Mouse (Mus musculus) CD4-positive naive resting alpha-beta T cell, adult 76 days (primary cell): ENCODE data around the gene Olfr134. TPM values are rescaled to one million over a fixed set of nuclear protein-coding genes. Genes with fewer than 3 reads are reported as not detected.

ENCODE experiments used
- total RNA-seq: library from RNA; stranded (reverse); gene quantifications from one replicate; pipeline ENCODE4 v1.2.4, GENCODE M21; 2023

The Olfr134 gene
- total RNA-seq = not detected

DNA sequence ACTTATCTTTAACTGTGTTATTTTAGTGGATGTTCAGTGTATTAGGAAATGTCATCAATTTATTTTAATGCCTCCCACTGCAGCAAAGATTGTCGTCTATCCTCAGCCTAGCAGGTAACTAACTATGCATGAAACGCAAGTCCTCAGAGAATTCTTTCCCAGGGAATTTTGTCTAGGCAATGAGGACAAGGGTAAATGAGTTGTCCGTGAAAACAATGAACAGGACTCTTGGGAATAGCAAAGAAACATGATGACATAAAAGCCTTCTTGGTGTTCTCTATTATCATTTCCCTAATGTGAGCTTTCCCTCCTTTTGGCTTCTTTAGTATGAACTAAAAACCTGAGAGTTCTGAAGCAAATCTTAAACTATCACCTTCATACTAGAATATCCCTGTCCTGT lies at the start of gene Olfr134:
Olfr134 (plus strand) TSS at position 301 of the 400 bp plus-strand sequence.

DNA sequence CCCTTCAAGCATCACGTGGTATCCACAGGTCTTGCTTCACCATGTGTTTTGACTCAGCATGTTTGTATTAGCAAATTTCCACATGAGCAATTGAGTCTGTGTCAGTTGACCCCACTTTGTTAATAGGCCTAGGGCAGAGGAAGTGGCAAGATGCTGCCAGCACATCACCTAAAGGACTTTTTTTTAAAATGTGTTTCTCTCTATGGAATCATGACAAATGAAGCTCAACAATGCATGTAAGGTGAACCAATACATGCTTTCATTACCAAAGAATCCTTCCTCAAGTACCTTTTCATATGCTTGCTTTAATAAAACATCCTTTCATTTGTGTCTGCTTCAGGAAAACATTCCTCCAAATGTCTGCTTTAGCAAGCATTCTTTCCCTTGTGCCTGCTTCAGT lies 36.8 kb upstream of the Olfr134 start, which contains the start of gene Olfr132:
Olfr132 (minus strand) TSS at position 101 of the 400 bp plus-strand sequence.

GRCm38 (mm10) chr17:38144981-38145380 lies 26.2 kb upstream of the Olfr134 start, which contains the start of gene Olfr133:
Gene Olfr133 (plus strand): TSS chr17:38145281.

DNA sequence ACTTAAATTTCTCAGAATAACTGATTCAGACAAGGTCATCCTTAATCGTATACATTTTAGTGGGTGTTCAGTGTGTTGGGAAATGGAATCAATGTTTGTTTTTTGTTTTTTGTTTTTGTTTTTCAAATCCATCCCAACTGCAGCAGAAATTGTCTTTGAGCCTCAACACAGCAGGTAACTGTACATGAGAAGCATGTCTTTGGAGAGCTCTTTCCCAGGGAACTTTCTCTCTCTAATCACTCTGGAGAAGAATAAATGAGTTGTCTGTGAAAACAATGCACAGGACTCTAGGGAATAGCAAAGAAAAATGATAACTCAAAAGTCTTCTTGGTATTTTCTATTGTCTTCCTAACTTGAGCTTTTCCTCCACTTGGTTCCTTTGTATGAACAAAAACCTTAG lies 32.8 kb downstream of the Olfr134 start, which contains the start of gene Olfr135:
Olfr135 (plus strand) TSS at position 301 of the 400 bp plus-strand sequence.

Other genes with a start within 250 kb of the Olfr134 start
- gene Olfr761, start 218.3 kb upstream of the Olfr134 start, total RNA-seq = not detected
- not detected for gene Olfr129, start 111.3 kb upstream of the Olfr134 start, total RNA-seq
- gene Olfr130, start 107.5 kb upstream of the Olfr134 start, total RNA-seq = not detected
- gene Olfr131, start 82.7 kb upstream of the Olfr134 start, total RNA-seq = not detected
- not detected for gene Olfr132, start 36.9 kb upstream of the Olfr134 start, total RNA-seq
- gene Olfr133, start 26.1 kb upstream of the Olfr134 start, total RNA-seq = not detected
- not detected for gene Olfr135, start 32.9 kb downstream of the Olfr134 start, total RNA-seq
- not detected for gene Olfr138, start 89.6 kb downstream of the Olfr134 start, total RNA-seq
- not detected for gene Olfr137, start 136.2 kb downstream of the Olfr134 start, total RNA-seq
- not detected for gene Olfr136, start 158.4 kb downstream of the Olfr134 start, total RNA-seq
- not detected for gene Esp36, start 248.8 kb downstream of the Olfr134 start, total RNA-seq